Mouse (Mus musculus): ENCODE results near the gene Gsap.

GRCm38 (mm10) chr5:21288658-21289435 lies 102.8 kb downstream of the Gsap start:
- TF ChIP-seq GATA1 (IDR thresholded peaks at IDR 0.05; ENCODE audit: borderline replicate concordance, low read length) (no peak), CTCF (IDR thresholded peaks at IDR 0.05; ENCODE audit: low read depth, low read length) (no peak)
